Mouse (Mus musculus) MEL (cell line): ENCODE measurements around the gene Itgb3bp. TPM values are rescaled to one million over a fixed set of nuclear protein-coding genes. Genes with fewer than 3 reads are reported as not detected.

ENCODE experiments used
- DNase-seq: peaks from one replicate; pipeline ENCODE4 v3.0.0; 2011; ENCODE audit warnings: low read depth, low spot score
- H3K27ac ChIP-seq: 2 replicates; pipeline ENCODE4 v1.5.1; 2012; ENCODE audit warnings: low read depth, mild to moderate bottlenecking, control low read depth, low read length, moderate library complexity; ENCODE audit not compliant: control insufficient read depth
- H3K27me3 ChIP-seq, 2 experiments: fragments of 150-350 bp in 1 of 2; sonication (generic) in 1 of 2; 2 replicates each; pipeline ENCODE4 v1.6.1; 2012; ENCODE audit warnings: low read length in 2 of 2, mild to moderate bottlenecking in 2 of 2, improper control_type of control experiment in 1 of 2, moderate library complexity in 1 of 2; ENCODE audit not compliant: insufficient read depth in 2 of 2, control insufficient read depth in 1 of 2
- H3K36me3 ChIP-seq, 2 experiments: 2 replicates each; pipeline ENCODE4 v1.6.1; 2012 to 2014; ENCODE audit warnings: low read length in 2 of 2, improper control_type of control experiment in 1 of 2, inconsistent platforms in 1 of 2, mild to moderate bottlenecking in 1 of 2; ENCODE audit not compliant: insufficient read depth in 2 of 2, control insufficient read depth in 1 of 2
- H3K4me1 ChIP-seq, 2 experiments: fragments of 150-350 bp in 1 of 2; sonication (generic) in 1 of 2; 2 replicates each; pipeline ENCODE4 v1.6.1; 2012; ENCODE audit warnings: low read length in 2 of 2, improper control_type of control experiment in 1 of 2, mild to moderate bottlenecking in 1 of 2; ENCODE audit not compliant: insufficient read depth in 2 of 2, control insufficient read depth in 1 of 2
- H3K4me3 ChIP-seq, 2 experiments: fragments of 150-350 bp in 1 of 2; sonication (generic) in 1 of 2; 2 replicates each; pipeline ENCODE4 v1.5.1; 2012; ENCODE audit warnings: low read depth in 2 of 2, low read length in 2 of 2, mild to moderate bottlenecking in 2 of 2, moderate library complexity in 2 of 2, control low read depth in 1 of 2, improper control_type of control experiment in 1 of 2; ENCODE audit not compliant: control insufficient read depth in 1 of 2, insufficient read depth in 1 of 2
- H3K79me2 ChIP-seq: 2 replicates; pipeline ENCODE4 v1.6.1; 2012; ENCODE audit warnings: mild to moderate bottlenecking, low read length, moderate library complexity; ENCODE audit not compliant: control insufficient read depth, poor library complexity, insufficient read depth
- H3K9ac ChIP-seq: 2 replicates; pipeline ENCODE4 v1.6.1; 2012; ENCODE audit warnings: low read depth, mild to moderate bottlenecking, control low read depth, low read length, moderate library complexity; ENCODE audit not compliant: control insufficient read depth, poor library complexity, severe bottlenecking
- H3K9me3 ChIP-seq: fragments of 150-350 bp; sonication (generic); replicated peaks from 2 replicates; pipeline ENCODE4 v1.6.1; 2012; ENCODE audit warnings: mild to moderate bottlenecking, low read length, improper control_type of control experiment, moderate library complexity; ENCODE audit not compliant: insufficient read depth
- CHD1 ChIP-seq: IDR thresholded peaks from 2 replicates; pipeline ENCODE4 v1.6.1; 2012; ENCODE audit warnings: low read depth, mild to moderate bottlenecking, inconsistent platforms, low read length, improper control_type of control experiment
- CHD2 ChIP-seq: IDR thresholded peaks from 2 replicates; pipeline ENCODE4 v1.6.1; 2011; ENCODE audit warnings: low read length, improper control_type of control experiment
- CTCF ChIP-seq, 3 experiments: IDR thresholded peaks in 2 of 3; conservative IDR thresholded peaks in 1 of 3; 2 replicates each; pipeline ENCODE4 v1.5.1; 2011 to 2012; ENCODE audit warnings: low read length in 3 of 3, low read depth in 2 of 3, mild to moderate bottlenecking in 2 of 3, improper control_type of control experiment in 1 of 3, inconsistent platforms in 1 of 3, mixed read lengths in 1 of 3, moderate library complexity in 1 of 3; ENCODE audit not compliant: control insufficient read depth in 1 of 3, insufficient read depth in 1 of 3, poor library complexity in 1 of 3, severe bottlenecking in 1 of 3
- E2F4 ChIP-seq: IDR thresholded peaks from 2 replicates; pipeline ENCODE4 v1.6.1; 2011; ENCODE audit warnings: low read depth, low read length, improper control_type of control experiment, borderline replicate concordance
- ELF1 ChIP-seq: IDR thresholded peaks from 2 replicates; pipeline ENCODE4 v1.6.1; 2014; ENCODE audit warnings: low read depth, mild to moderate bottlenecking, inconsistent platforms, low read length, improper control_type of control experiment, moderate library complexity
- ETS1 ChIP-seq: IDR thresholded peaks from 2 replicates; pipeline ENCODE4 v1.6.1; 2012; ENCODE audit warnings: low read depth, mild to moderate bottlenecking, inconsistent platforms, low read length, improper control_type of control experiment, moderate library complexity
- GABPA ChIP-seq: IDR thresholded peaks from 2 replicates; pipeline ENCODE4 v1.6.1; 2012; ENCODE audit warnings: low read depth, mild to moderate bottlenecking, inconsistent platforms, low read length, improper control_type of control experiment, moderate library complexity
- GATA1 ChIP-seq: IDR thresholded peaks from 2 replicates; pipeline ENCODE4 v1.6.1; 2011; ENCODE audit warnings: low read depth, low read length, improper control_type of control experiment
- HCFC1 ChIP-seq: IDR thresholded peaks from 2 replicates; pipeline ENCODE4 v1.6.1; 2012; ENCODE audit warnings: low read depth, mild to moderate bottlenecking, inconsistent platforms, low read length, improper control_type of control experiment, moderate library complexity
- JUND ChIP-seq: IDR thresholded peaks from 2 replicates; pipeline ENCODE4 v1.6.1; 2011; ENCODE audit warnings: low read depth, mild to moderate bottlenecking, improper control_type of control experiment, low read length
- KAT2A ChIP-seq: conservative IDR thresholded peaks from 2 replicates; pipeline ENCODE4 v1.6.1; 2012; ENCODE audit warnings: low read depth, low read length, improper control_type of control experiment, inconsistent platforms
- MAFK ChIP-seq: IDR thresholded peaks from 2 replicates; pipeline ENCODE4 v1.6.1; 2011; ENCODE audit warnings: low read depth, mild to moderate bottlenecking, low read length, improper control_type of control experiment, borderline replicate concordance
- MAX ChIP-seq: IDR thresholded peaks from 2 replicates; pipeline ENCODE4 v1.6.1; 2011; ENCODE audit warnings: low read length, improper control_type of control experiment
- MAZ ChIP-seq: IDR thresholded peaks from 2 replicates; pipeline ENCODE4 v1.6.1; 2012; ENCODE audit warnings: low read depth, mild to moderate bottlenecking, inconsistent platforms, low read length, improper control_type of control experiment
- MEF2A ChIP-seq: IDR thresholded peaks from 2 replicates; pipeline ENCODE4 v1.6.1; 2014; ENCODE audit warnings: low read depth, mild to moderate bottlenecking, inconsistent platforms, low read length, improper control_type of control experiment; ENCODE audit not compliant: poor library complexity, insufficient replicate concordance, severe bottlenecking; ENCODE audit errors: extremely low read depth
- MXI1 ChIP-seq: IDR thresholded peaks from 2 replicates; pipeline ENCODE4 v1.6.1; 2011; ENCODE audit warnings: mild to moderate bottlenecking, low read depth, low read length, improper control_type of control experiment
- MYB ChIP-seq: IDR thresholded peaks from 2 replicates; pipeline ENCODE4 v1.6.1; 2011; ENCODE audit warnings: mild to moderate bottlenecking, low read depth, low read length, improper control_type of control experiment
- MYC ChIP-seq: IDR thresholded peaks from 2 replicates; pipeline ENCODE4 v1.6.1; 2011; ENCODE audit warnings: low read depth, mild to moderate bottlenecking, low read length, improper control_type of control experiment, moderate library complexity
- NELFE ChIP-seq: IDR thresholded peaks from 2 replicates; pipeline ENCODE4 v1.6.1; 2011; ENCODE audit warnings: low read depth, low read length, improper control_type of control experiment
- NRF1 ChIP-seq: IDR thresholded peaks from 2 replicates; pipeline ENCODE4 v1.6.1; 2014; ENCODE audit warnings: low read depth, mild to moderate bottlenecking, inconsistent platforms, low read length, improper control_type of control experiment, moderate library complexity; ENCODE audit not compliant: poor library complexity, insufficient read depth, severe bottlenecking
- POLR2A ChIP-seq, 2 experiments: IDR thresholded peaks; 2 replicates each; pipeline ENCODE4 v1.6.1; 2011 to 2012; ENCODE audit warnings: low read length in 2 of 2, mild to moderate bottlenecking in 2 of 2, control low read depth in 1 of 2, improper control_type of control experiment in 1 of 2, low read depth in 1 of 2, moderate library complexity in 1 of 2; ENCODE audit not compliant: control insufficient read depth in 1 of 2, insufficient read depth in 1 of 2, poor library complexity in 1 of 2
- POLR2AphosphoS2 ChIP-seq: IDR thresholded peaks from 2 replicates; pipeline ENCODE4 v1.6.1; 2011; ENCODE audit warnings: low read length, improper control_type of control experiment
- POLR2AphosphoS5 ChIP-seq: IDR thresholded peaks from 2 replicates; pipeline ENCODE4 v1.6.1; 2012; ENCODE audit warnings: low read depth, borderline replicate concordance, mild to moderate bottlenecking, inconsistent platforms, low read length, moderate library complexity, mixed read lengths
- RAD21 ChIP-seq: IDR thresholded peaks from 2 replicates; pipeline ENCODE4 v1.6.1; 2011; ENCODE audit warnings: mild to moderate bottlenecking, low read depth, low read length, improper control_type of control experiment
- RCOR1 ChIP-seq: IDR thresholded peaks from 2 replicates; pipeline ENCODE4 v1.6.1; 2012; ENCODE audit warnings: low read depth, mild to moderate bottlenecking, inconsistent platforms, low read length, improper control_type of control experiment
- SIN3A ChIP-seq: IDR thresholded peaks from 2 replicates; pipeline ENCODE4 v1.6.1; 2012; ENCODE audit warnings: low read length, improper control_type of control experiment, inconsistent platforms
- SMC3 ChIP-seq: IDR thresholded peaks from 2 replicates; pipeline ENCODE4 v1.6.1; 2011; ENCODE audit warnings: low read depth, low read length, improper control_type of control experiment
- TAL1 ChIP-seq: IDR thresholded peaks from 2 replicates; pipeline ENCODE4 v1.6.1; 2012; ENCODE audit warnings: mild to moderate bottlenecking, inconsistent platforms, low read length, moderate library complexity, mixed read lengths
- TBP ChIP-seq: IDR thresholded peaks from 2 replicates; pipeline ENCODE4 v1.8.0; 2011; ENCODE audit warnings: low read depth, low read length, improper control_type of control experiment
- TCF12 ChIP-seq: IDR thresholded peaks from 2 replicates; pipeline ENCODE4 v1.6.1; 2014; ENCODE audit warnings: low read depth, mild to moderate bottlenecking, inconsistent platforms, low read length, improper control_type of control experiment, moderate library complexity
- UBTF ChIP-seq: IDR thresholded peaks from 2 replicates; pipeline ENCODE4 v1.6.1; 2012; ENCODE audit warnings: low read depth, mild to moderate bottlenecking, inconsistent platforms, low read length, improper control_type of control experiment, moderate library complexity, borderline replicate concordance; ENCODE audit not compliant: insufficient read depth
- USF1 ChIP-seq: IDR thresholded peaks from 2 replicates; pipeline ENCODE4 v1.6.1; 2014; ENCODE audit warnings: low read depth, mild to moderate bottlenecking, inconsistent platforms, low read length, improper control_type of control experiment, moderate library complexity
- USF2 ChIP-seq, 2 experiments: IDR thresholded peaks; 2 replicates each; pipeline ENCODE4 v1.6.1; 2011 to 2012; ENCODE audit warnings: improper control_type of control experiment in 2 of 2, low read length in 2 of 2, borderline replicate concordance in 1 of 2, inconsistent platforms in 1 of 2, low read depth in 1 of 2, mild to moderate bottlenecking in 1 of 2; ENCODE audit not compliant: insufficient read depth in 1 of 2
- ZC3H11A ChIP-seq: IDR thresholded peaks from 2 replicates; pipeline ENCODE4 v1.6.1; 2012; ENCODE audit warnings: low read depth, mild to moderate bottlenecking, inconsistent platforms, low read length, improper control_type of control experiment
- ZKSCAN1 ChIP-seq: IDR thresholded peaks from 2 replicates; pipeline ENCODE4 v1.6.1; 2012; ENCODE audit warnings: low read depth, mild to moderate bottlenecking, inconsistent platforms, low read length, improper control_type of control experiment, moderate library complexity
- ZMIZ1 ChIP-seq: IDR thresholded peaks from 2 replicates; pipeline ENCODE4 v1.6.1; 2012; ENCODE audit warnings: low read depth, mild to moderate bottlenecking, inconsistent platforms, low read length, improper control_type of control experiment, moderate library complexity
- ZNF384 ChIP-seq: IDR thresholded peaks from 2 replicates; pipeline ENCODE4 v1.6.1; 2012; ENCODE audit warnings: low read depth, mild to moderate bottlenecking, inconsistent platforms, low read length, improper control_type of control experiment
- polyA plus RNA-seq, 2 experiments: library from polyadenylated mRNA; stranded (reverse) in 1 of 2; unstranded in 1 of 2; fragments of >175 nt in 1 of 2; fragments of >200 nt in 1 of 2; gene quantifications; 2 replicates each; pipeline versions ENCODE4 v1.2.1 to v1.2.4; 2012; ENCODE audit warnings: low replicate concordance in 2 of 2, low read depth in 1 of 2; ENCODE audit not compliant: insufficient read length in 2 of 2, insufficient read depth in 1 of 2, missing spikeins in 1 of 2
- total RNA-seq: library from RNA; depleted of rRNA; stranded (reverse); fragments of 300-350 nt; gene quantifications from 2 replicates; pipeline ENCODE4 v1.2.3, GENCODE M21; 2012

Itgb3bp gene
- total and polyA plus RNA-seq, 3 experiments = 5.5 to 6.5 TPM; not detected in 1

DNA sequence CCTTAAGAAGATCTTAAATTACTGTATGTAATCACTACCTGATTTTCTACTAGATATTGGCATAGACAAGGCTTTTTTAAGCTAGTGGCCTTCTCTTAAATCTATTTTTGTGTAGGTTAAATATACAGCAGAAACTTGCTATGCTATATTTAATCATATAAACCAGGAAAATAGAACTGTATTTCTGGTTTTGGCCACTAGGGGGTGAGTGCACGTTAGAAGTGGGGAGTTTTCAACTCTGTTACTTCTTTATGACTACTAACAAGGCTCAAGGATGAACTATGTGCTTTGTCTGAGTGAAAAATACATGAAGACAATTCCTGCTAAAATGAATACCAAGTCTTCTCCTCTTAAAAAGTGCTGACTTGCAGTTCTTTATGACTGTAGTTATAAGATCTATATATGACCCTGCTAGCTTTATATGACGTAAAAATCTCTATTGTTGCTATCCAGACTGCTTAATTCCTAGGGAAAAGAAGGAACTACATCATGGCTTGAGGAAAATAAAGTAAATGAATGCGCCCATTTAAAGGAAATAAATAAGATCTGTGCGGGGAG is 15.6 kb downstream of the Itgb3bp start:
- no peaks in the 10 kb centered on the region for H3K4me1 ChIP-seq
- TF ChIP-seq USF1 = no peak
- TF ChIP-seq RAD21 = peak; percentile 61
- TF ChIP-seq CHD2 = no peak
- no peak for TF ChIP-seq JUND
- no peak for TF ChIP-seq NELFE
- TF ChIP-seq MYB = no peak
- TF ChIP-seq MAX = no peak
- TF ChIP-seq TAL1 = no peak
- no peak for TF ChIP-seq TBP
- TF ChIP-seq HCFC1 = no peak
- no peak for TF ChIP-seq ELF1
- TF ChIP-seq CHD1 = no peak
- TF ChIP-seq GATA1 = no peak
- no peak for TF ChIP-seq ETS1
- TF ChIP-seq TCF12 = no peak
- TF ChIP-seq ZNF384 = no peak
- no peak for TF ChIP-seq MAZ
- TF ChIP-seq CTCF (IDR thresholded peaks at IDR 0.05 in 2 of 3, conservative IDR thresholded peaks at IDR 0.05 in 1 of 3; ENCODE audit: control insufficient read depth in 1 of 3, insufficient read depth in 1 of 3, low read depth in 2 of 3, low read length in 3 of 3, poor library complexity in 1 of 3, severe bottlenecking in 1 of 3) = peak in 2 of 3 experiments; percentile 52 to 70; a peak in 4 of 6 replicates
- no peak for TF ChIP-seq MEF2A
- peak; percentile 61 for TF ChIP-seq SMC3
- no peak for TF ChIP-seq KAT2A
- no peak for TF ChIP-seq RCOR1
- no peak for TF ChIP-seq MYC
- no peak for TF ChIP-seq NRF1
- TF ChIP-seq SIN3A = no peak
- TF ChIP-seq ZKSCAN1 = no peak
- no peak for TF ChIP-seq MXI1
- TF ChIP-seq UBTF = no peak
- no peak for TF ChIP-seq POLR2AphosphoS5
- TF ChIP-seq POLR2AphosphoS2 = no peak
- TF ChIP-seq GABPA = no peak
- TF ChIP-seq ZMIZ1 = no peak
- peak; percentile 47 for TF ChIP-seq ZC3H11A
- TF ChIP-seq POLR2A (IDR thresholded peaks at IDR 0.05; ENCODE audit: control insufficient read depth in 1 of 2, insufficient read depth in 1 of 2, low read depth in 1 of 2, low read length in 2 of 2, poor library complexity in 1 of 2) = no peak
- TF ChIP-seq MAFK = peak; percentile 48; the same call in 1 of the 2 replicates
- TF ChIP-seq USF2 (IDR thresholded peaks at IDR 0.05; ENCODE audit: borderline replicate concordance in 1 of 2, insufficient read depth in 1 of 2, low read depth in 1 of 2, low read length in 2 of 2) = no peak
- no peak for TF ChIP-seq E2F4
- H3K9me3 ChIP-seq = no peaks in the 10 kb centered on the region
- DNase-seq = peak; percentile 65
- H3K36me3 ChIP-seq = no peaks in the 10 kb centered on the region
- H3K79me2 ChIP-seq = no peaks in the 10 kb centered on the region
- no peak overlapping the region for H3K9ac ChIP-seq
- no peak overlapping the region for H3K4me3 ChIP-seq
- no peak overlapping the region for H3K27ac ChIP-seq
- no peaks in the 10 kb centered on the region for H3K27me3 ChIP-seq
